Mouse (Mus musculus) heart, embryonic 14.5 days (tissue): ENCODE results near the gene Slc18a3. TPM values are rescaled to one million over a fixed set of nuclear protein-coding genes. Genes with fewer than 3 reads are reported as not detected.

Experiments
- ATAC-seq: fragments of 200-750 bp; cut with Nextera tagmentation; 2 replicates; pipeline ENCODE4 v1.8.0; 2017; ENCODE audit warnings: low read depth, moderate TSS enrichment; ENCODE audit not compliant: insufficient number of reproducible peaks, insufficient read depth, low FRiP score
- H3K27ac ChIP-seq, 2 experiments: fragments of 200-500 bp in 1 of 2; fragments of 300-500 bp in 1 of 2; sonication (generic) in 1 of 2; replicated peaks in 1 of 2; 2 replicates each; pipeline ENCODE4 v1.5.1; 2012 to 2014; ENCODE audit warnings: low read depth in 2 of 2, low read length in 2 of 2, control low read depth in 1 of 2, mild to moderate bottlenecking in 1 of 2, mixed read lengths in 1 of 2; ENCODE audit not compliant: control insufficient read depth in 1 of 2, insufficient read depth in 1 of 2
- H3K27me3 ChIP-seq: fragments of 300-500 bp; sonication (generic); 2 replicates; pipeline ENCODE4 v1.6.1; 2014; ENCODE audit warnings: mild to moderate bottlenecking, low read length, control low read depth; ENCODE audit not compliant: control insufficient read depth, insufficient read depth
- H3K36me3 ChIP-seq: fragments of 300-500 bp; sonication (generic); 2 replicates; pipeline ENCODE4 v1.6.1; 2014; ENCODE audit warnings: mild to moderate bottlenecking, control low read depth, low read length, mixed read lengths; ENCODE audit not compliant: control insufficient read depth, insufficient read depth
- H3K4me1 ChIP-seq, 2 experiments: fragments of 200-500 bp in 1 of 2; fragments of 300-500 bp in 1 of 2; sonication (generic) in 1 of 2; 2 replicates each; pipeline ENCODE4 v1.6.1; 2012 to 2014; ENCODE audit warnings: low read length in 2 of 2, control low read depth in 1 of 2, mixed read lengths in 1 of 2; ENCODE audit not compliant: control insufficient read depth in 2 of 2, insufficient read depth in 2 of 2
- H3K4me2 ChIP-seq: fragments of 300-500 bp; sonication (generic); 2 replicates; pipeline ENCODE4 v1.6.1; 2014; ENCODE audit warnings: mild to moderate bottlenecking, low read length
- H3K4me3 ChIP-seq, 2 experiments: fragments of 200-500 bp in 1 of 2; fragments of 300-500 bp in 1 of 2; sonication (generic) in 1 of 2; 2 replicates each; pipeline ENCODE4 v1.5.1; 2012 to 2014; ENCODE audit warnings: low read length in 2 of 2, mild to moderate bottlenecking in 2 of 2, control low read depth in 1 of 2, low read depth in 1 of 2, moderate library complexity in 1 of 2; ENCODE audit not compliant: control insufficient read depth in 1 of 2, insufficient read depth in 1 of 2
- H3K9ac ChIP-seq: fragments of 300-500 bp; sonication (generic); 2 replicates; pipeline ENCODE4 v1.6.1; 2014; ENCODE audit warnings: mild to moderate bottlenecking, low read length
- H3K9me3 ChIP-seq: fragments of 300-500 bp; sonication (generic); 2 replicates; pipeline ENCODE4 v1.6.1; 2016; ENCODE audit warnings: low read length, control low read depth; ENCODE audit not compliant: control insufficient read depth
- WGBS: fragments of 180-500 bp; shearing (Covaris S2); extraction: QIAGEN DNeasy Blood & Tissue Kit; methylation state at CpG from one replicate; pipeline ENCODE4 v1.1.7; 2014; 5-methylcytosine and 5-hydroxymethylcytosine counted together
- polyA plus RNA-seq: library from polyadenylated mRNA; unstranded; fragments of >200 nt; fragmentation: Nextera tagmentation; extraction: Ambion mirVana; gene quantifications from 2 replicates; pipeline ENCODE4 v1.2.1, GENCODE M21; 2014

Gene Slc18a3
- polyA plus RNA-seq, 1 experiment from 2014 or later, result 0.82 TPM

DNA sequence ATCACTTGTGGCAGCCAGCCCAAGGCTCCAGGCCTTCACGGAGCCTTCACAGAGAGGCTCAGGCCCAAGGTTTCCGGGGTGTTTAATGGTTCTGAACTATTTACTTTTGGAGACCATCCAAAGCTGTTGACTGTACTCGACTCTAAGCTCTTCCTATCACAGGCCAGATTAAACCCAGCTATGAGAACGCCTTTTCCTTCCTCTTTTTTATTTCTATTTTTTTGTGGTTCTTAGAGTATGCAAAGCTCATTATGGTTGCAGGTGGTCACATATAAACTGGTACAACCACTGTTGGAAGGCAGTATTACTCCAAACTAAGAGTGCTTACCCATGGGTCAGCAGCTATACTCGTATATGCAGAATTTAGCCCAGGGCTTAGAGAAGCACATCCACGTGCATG lies 17.7 kb downstream of the Slc18a3 start:
- Histone ChIP-seq H3K4me3 (no peak overlapping the region), H3K4me2 (no peak overlapping the region), H3K9me3 (no peaks in the 10 kb centered on the region), H3K9ac (no peak overlapping the region), H3K27ac (no peak overlapping the region), H3K4me1 (no peaks in the 10 kb centered on the region), H3K27me3 (peaks cover 13% of the 10 kb centered on the region), H3K36me3 (no peaks in the 10 kb centered on the region)
- 77% methylated on average over 6 of the region's 6 CpGs for WGBS
- ATAC-seq, result no peak

DNA sequence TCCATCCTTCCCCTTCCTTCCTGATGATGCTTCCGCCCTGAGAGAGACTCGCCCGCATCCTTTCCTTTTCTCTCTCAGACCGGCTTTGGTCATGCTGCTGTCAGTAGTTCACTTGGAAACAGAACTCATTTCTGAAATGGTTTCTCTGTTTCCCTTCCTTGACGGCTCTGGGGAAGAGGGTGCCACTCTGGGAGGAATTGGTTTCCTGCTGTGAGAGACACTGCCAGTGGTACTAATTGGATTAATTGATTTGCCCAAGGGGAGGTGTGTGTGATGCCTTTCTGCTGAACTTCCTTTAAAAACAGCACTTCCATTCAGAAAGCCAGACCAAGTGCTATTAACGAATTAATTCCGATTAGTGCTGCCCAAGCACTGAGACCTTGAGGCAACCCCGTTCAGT lies 21.2 kb downstream of the Slc18a3 start:
- no peaks in the 10 kb centered on the region for H3K9me3 ChIP-seq
- WGBS, result 16% methylated on average over 8 of the region's 8 CpGs

DNA sequence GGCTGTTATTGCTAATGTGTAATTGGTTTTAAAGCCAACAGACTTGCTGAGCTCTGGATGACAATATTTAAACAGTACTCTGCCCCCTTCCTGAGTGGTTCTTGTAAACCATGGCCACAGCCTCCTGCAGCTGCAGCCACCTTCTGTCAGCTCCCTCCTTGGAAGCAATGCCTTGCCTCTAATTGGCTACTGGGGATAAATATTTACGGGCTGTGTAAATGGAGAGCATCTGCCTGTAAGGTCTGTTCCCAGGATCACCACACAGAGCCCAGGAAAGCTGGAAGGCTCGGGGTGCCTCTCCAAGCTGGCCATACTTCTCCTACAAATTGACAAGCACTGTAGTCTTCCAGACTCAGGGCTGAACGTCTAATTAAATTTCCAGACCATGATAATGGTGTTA lies 24.9 kb downstream of the Slc18a3 start:
- ATAC-seq, result no peak
- H3K9me3 ChIP-seq, result no peaks in the 10 kb centered on the region
- no peak overlapping the region for H3K9ac ChIP-seq
- no peaks in the 10 kb centered on the region for H3K36me3 ChIP-seq
- H3K27me3 ChIP-seq, result peaks cover 17% of the 10 kb centered on the region
- 48% methylated on average over 3 of the region's 3 CpGs for WGBS
- no peak overlapping the region for H3K4me3 ChIP-seq
- H3K4me1 ChIP-seq, result no peaks in the 10 kb centered on the region
- no peak overlapping the region for H3K4me2 ChIP-seq
- H3K27ac ChIP-seq, result no peak overlapping the region

More for the DNA sequence above, 21.2 kb downstream of the Slc18a3 start:
- H3K36me3 ChIP-seq, result no peaks in the 10 kb centered on the region
- H3K27ac ChIP-seq, result no peak overlapping the region
- no peaks in the 10 kb centered on the region for H3K4me1 ChIP-seq
- H3K9ac ChIP-seq, result no peak overlapping the region
- peaks cover 17% of the 10 kb centered on the region for H3K27me3 ChIP-seq
- ATAC-seq, result no peak
- no peak overlapping the region for H3K4me2 ChIP-seq
- no peak overlapping the region for H3K4me3 ChIP-seq

DNA sequence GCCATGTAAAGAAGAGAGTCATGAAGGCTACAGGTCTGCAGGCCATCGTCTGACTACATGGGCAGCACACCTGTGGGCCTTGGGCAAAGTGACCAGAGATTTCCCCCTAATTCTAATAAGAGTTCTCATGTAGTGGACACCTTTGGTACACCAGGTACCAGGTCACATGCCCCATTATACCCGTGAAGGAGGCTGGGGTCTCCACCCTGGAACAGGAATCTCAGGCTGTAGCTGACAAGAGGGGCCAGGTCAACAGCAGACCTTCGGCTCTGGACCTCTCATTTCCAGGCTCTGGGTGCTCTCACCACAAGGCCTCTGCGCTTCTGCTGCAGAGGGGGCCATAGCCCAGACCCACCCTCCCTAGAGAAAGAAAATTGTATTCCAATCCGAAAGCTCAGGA lies 25.3 kb downstream of the Slc18a3 start:
- no peak for ATAC-seq
- Histone ChIP-seq H3K4me1 (no peaks in the 10 kb centered on the region), H3K27ac (no peak overlapping the region), H3K9me3 (no peaks in the 10 kb centered on the region), H3K27me3 (peaks cover 17% of the 10 kb centered on the region), H3K4me2 (no peak overlapping the region), H3K9ac (no peak overlapping the region), H3K36me3 (no peaks in the 10 kb centered on the region), H3K4me3 (no peak overlapping the region)
- 67% methylated on average over 5 of the region's 5 CpGs for WGBS

DNA sequence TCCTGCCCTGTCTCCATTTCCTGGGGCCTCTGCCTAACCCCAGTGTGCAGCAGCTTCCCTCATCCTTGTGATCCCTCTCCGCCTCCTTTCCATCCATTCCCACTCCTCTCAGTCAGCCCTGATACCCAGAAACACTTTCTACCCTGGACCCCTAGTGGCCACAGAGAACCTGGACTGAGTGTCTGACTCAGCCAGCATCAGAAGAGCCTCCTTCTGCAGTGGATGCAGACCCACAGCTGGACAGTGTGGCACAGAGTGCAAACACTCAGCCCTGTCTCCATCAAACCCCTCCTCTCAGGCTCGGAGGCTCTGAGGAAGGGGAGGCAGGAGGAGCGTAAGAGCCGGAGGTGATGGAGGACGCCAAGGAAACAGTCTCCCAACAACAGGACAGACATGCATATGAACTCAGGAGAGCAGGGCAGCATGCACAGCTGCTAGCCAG lies 27.3 kb downstream of the Slc18a3 start:
- 0 out of 2 replicates have a peak, but pooled peaks cover 2% of the 10 kb centered on the region for H3K9me3 ChIP-seq
- 53% methylated on average over 5 of the region's 5 CpGs for WGBS
- peaks cover 7% of the 10 kb centered on the region; the same call in 1 of the 2 replicates for H3K27me3 ChIP-seq
- H3K4me3 ChIP-seq, result no peak overlapping the region
- ATAC-seq, result no peak
- no peak overlapping the region for H3K27ac ChIP-seq
- no peaks in the 10 kb centered on the region for H3K36me3 ChIP-seq
- H3K9ac ChIP-seq, result no peak overlapping the region
- H3K4me1 ChIP-seq, result no peaks in the 10 kb centered on the region
- no peak overlapping the region for H3K4me2 ChIP-seq

DNA sequence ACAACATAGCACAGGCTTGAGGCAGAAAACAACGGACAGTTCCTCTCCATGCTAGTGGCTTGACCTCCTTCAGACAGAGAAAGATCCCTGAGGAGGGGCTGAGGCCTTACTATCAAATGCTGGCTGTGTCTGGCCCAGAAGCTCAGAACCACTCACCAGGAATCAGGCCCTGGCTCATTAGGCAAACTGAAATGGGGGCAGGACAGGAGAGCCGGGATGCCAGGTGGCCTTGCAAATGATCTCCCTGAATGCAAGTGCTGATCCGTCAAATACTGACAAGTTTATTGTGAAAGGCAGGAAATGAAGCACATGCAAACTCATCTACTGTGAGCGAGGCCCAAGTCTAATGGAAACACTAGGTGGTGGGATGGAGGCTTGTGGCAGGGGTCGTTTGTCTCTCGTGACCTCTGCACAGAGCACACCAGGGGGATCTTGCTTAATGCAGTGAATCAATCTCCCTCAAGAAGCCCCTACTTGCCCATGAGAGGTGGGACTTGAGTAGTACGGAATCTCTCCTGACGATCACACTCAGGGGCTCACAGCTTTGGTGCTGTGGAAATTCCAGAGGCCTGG lies 35.5 kb downstream of the Slc18a3 start:
- 58% methylated on average over 8 of the region's 8 CpGs for WGBS

DNA sequence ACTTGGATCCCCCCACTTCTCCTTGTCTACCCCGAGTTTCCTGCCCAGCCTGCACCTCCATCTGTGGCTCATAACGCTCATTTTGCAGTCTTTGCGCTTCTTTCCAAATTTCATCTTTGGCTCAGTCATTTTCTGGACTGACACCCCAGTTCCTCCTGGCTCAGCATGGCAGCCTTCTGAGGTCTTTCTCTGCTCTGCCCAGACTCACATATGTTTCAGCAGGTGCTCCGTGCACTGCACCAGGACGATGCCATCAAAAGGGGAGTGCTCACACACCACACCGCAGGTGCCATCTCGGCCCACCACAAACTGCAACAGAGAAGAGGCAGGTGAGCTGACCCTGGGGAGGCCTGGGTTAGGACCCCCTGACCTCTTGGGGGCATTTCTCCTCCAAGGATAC lies 40.7 kb downstream of the Slc18a3 start:
- Histone ChIP-seq H3K4me1 (no peaks in the 10 kb centered on the region), H3K4me2 (no peak overlapping the region), H3K27ac (no peak overlapping the region), H3K36me3 (no peaks in the 10 kb centered on the region), H3K4me3 (no peak overlapping the region), H3K9ac (no peak overlapping the region), H3K27me3 (no peaks in the 10 kb centered on the region), H3K9me3 (no peaks in the 10 kb centered on the region)
- no peak for ATAC-seq
- 84% methylated on average over 7 of the region's 7 CpGs for WGBS

More for the DNA sequence above, 35.5 kb downstream of the Slc18a3 start:
- H3K27me3 ChIP-seq, result no peaks in the 10 kb centered on the region
- H3K4me3 ChIP-seq, result no peak overlapping the region
- H3K4me2 ChIP-seq, result no peak overlapping the region
- no peaks in the 10 kb centered on the region for H3K36me3 ChIP-seq
- H3K9me3 ChIP-seq, result 0 out of 2 replicates have a peak, but pooled peaks cover 2% of the 10 kb centered on the region
- no peak overlapping the region for H3K27ac ChIP-seq
- no peak overlapping the region for H3K9ac ChIP-seq
- no peaks in the 10 kb centered on the region for H3K4me1 ChIP-seq
- no peak for ATAC-seq

DNA sequence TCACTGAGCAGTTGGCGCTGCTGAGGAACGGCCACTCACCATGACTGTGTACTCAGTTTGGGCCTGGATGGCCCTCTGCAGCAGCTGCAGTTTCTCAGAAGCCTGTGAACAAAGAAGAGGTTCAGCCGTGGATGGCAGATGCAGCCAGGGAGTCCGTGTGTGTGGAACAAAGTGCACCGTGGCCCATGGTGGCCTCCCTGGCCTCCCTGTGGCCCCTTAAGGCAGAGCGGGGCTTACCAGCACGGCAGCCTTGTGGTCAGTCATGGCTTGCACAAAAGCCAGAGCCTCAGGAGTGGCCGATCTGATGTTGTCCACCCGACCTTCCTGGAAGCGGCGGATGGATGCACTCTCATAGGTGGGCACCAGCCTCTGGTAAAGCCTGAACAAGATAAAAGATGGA lies 45.9 kb downstream of the Slc18a3 start:
- Histone ChIP-seq H3K9ac (no peak overlapping the region), H3K4me2 (no peak overlapping the region), H3K4me3 (no peak overlapping the region), H3K27ac (no peak overlapping the region), H3K36me3 (no peaks in the 10 kb centered on the region), H3K9me3 (0 out of 2 replicates have a peak, but pooled peaks cover 5% of the 10 kb centered on the region), H3K27me3 (no peaks in the 10 kb centered on the region), H3K4me1 (no peaks in the 10 kb centered on the region)
- ATAC-seq, result no peak
- WGBS, result 85% methylated on average over 11 of the region's 11 CpGs
